Mouse (Mus musculus): ENCODE results near the gene St3gal2. TPM values are rescaled to one million over a fixed set of nuclear protein-coding genes. Genes with fewer than 3 reads are reported as not detected.
"Not testable (repeated sequence)": the region's sequence is repeated elsewhere in the genome, so short reads cannot be mapped to it uniquely, and the experiment has no call there.

The St3gal2 gene
- polyA plus RNA-seq, 1 experiment from 2014 or later, result 12.5 TPM

DNA sequence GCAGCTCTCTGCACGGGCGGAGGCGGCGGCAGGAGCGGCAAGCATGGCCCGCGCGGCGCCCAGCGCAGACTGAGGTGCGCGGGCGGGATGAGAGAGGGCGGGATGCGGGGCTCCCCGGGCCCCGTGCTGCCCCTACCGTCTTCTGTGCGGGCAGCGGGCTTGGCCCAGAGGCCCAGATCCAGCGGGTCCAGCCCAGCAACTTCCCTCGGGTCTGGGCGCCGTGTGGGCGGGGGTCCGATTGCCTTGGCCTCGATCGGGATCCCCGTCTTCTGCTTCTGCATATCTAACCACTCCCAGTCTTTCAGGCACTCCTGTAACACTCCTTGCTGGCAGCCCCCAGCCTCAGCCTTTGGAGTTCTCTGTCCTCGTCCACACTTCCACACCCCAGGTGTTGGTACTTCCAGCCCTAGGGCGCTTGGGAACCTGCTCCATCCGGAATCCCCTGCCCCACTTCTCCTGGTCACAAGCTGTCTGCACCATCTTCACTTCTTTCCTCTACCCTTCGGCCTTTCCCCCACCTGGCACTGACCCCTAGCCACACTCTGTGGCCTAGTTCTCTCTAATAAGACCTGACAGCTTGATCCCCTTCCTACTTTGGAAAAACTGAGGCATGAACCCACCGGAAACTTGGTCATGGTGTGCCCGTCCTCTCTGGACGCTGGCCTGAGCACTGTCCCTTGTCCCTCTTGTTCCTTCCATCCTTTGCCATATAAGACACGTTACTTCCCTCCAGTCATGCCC lies 480 bp downstream of the St3gal2 start:
- Histone ChIP-seq H3K36me3 (ENCODE audit: control insufficient read depth, insufficient read depth, low read length) (0 out of 2 replicates have a peak, but pooled peaks cover 3% of the 10 kb centered on the region), H3K27ac (ENCODE audit: low read depth, low read length) (peak overlapping the region; percentile 68), H3K27me3 (replicated peaks; ENCODE audit: control insufficient read depth, insufficient read depth, low read length) (no peaks in the 10 kb centered on the region), H3K4me2 (ENCODE audit: low read length) (peak overlapping the region; percentile 89), H3K4me3 (ENCODE audit: low read depth, low read length) (peak overlapping the region; percentile 77), H3K9me3 (replicated peaks; ENCODE audit: control insufficient read depth, low read length) (no peaks in the 10 kb centered on the region), H3K9ac (ENCODE audit: low read length) (peak overlapping the region; percentile 88), H3K4me1 (ENCODE audit: control insufficient read depth, insufficient read depth, low read length) (peaks cover 15% of the 10 kb centered on the region)
- 2% methylated on average over 25 of the region's 37 CpGs for WGBS
- peak; percentile 77 for ATAC-seq
- DNase-seq (ENCODE audit: low spot score), result peak; percentile 27

GRCm38 (mm10) chr8:110920773-110921277 lies 1.1 kb downstream of the St3gal2 start:
- 0 out of 2 replicates have a peak, but pooled peaks cover 3% of the 10 kb centered on the region for H3K36me3 ChIP-seq (ENCODE audit: control insufficient read depth, insufficient read depth, low read length)
- peak overlapping the region; percentile 88 for H3K9ac ChIP-seq (ENCODE audit: low read length)
- peak overlapping the region; percentile 89 for H3K4me2 ChIP-seq (ENCODE audit: low read length)
- H3K4me1 ChIP-seq (ENCODE audit: control insufficient read depth, insufficient read depth, low read length), result peaks cover 15% of the 10 kb centered on the region
- H3K27ac ChIP-seq (ENCODE audit: low read depth, low read length), result no peak overlapping the region
- H3K27me3 ChIP-seq (replicated peaks; ENCODE audit: control insufficient read depth, insufficient read depth, low read length), result no peaks in the 10 kb centered on the region
- WGBS, result 33% methylated on average over 3 of the region's 3 CpGs
- H3K4me3 ChIP-seq (ENCODE audit: low read depth, low read length), result peak overlapping the region; percentile 77
- no peak for ATAC-seq
- H3K9me3 ChIP-seq (replicated peaks; ENCODE audit: control insufficient read depth, low read length), result no peaks in the 10 kb centered on the region
- no peak for DNase-seq (ENCODE audit: low spot score)

GRCm38 (mm10) chr8:110921492-110922230 lies 1.9 kb downstream of the St3gal2 start:
- H3K9ac ChIP-seq (ENCODE audit: low read length), result peak overlapping the region; percentile 88; the same call in 1 of the 2 replicates
- no peak for DNase-seq (ENCODE audit: low spot score)

DNA sequence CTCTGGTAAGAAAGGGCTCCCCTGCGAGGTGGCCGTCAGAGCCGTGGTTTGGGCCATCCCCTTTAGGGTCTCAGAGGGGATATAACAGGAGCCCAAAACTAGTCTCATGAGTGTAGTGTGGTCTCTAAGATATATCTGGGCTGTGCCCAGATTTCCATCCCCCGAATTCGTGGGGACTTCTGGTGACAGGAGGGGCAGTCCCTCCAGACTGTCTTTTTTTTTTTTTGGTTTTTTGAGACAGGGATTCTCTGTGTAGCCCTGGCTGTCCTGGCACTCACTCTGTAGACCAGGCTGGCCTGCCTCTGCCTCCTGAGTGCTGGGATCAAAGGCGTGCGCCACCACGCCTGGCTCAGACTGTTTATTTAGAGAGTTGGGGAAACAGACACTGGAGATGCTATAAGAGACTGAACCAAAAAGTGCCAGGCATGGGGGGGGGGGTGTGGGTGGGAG lies 6.0 kb downstream of the St3gal2 start:
- WGBS, result 80% methylated on average over 8 of the region's 8 CpGs
- no peak overlapping the region for H3K4me3 ChIP-seq (ENCODE audit: low read depth, low read length)
- ATAC-seq, result no peak

More at GRCm38 (mm10) chr8:110921492-110922230, 1.9 kb downstream of the St3gal2 start:
- H3K4me3 ChIP-seq (ENCODE audit: low read depth, low read length), result peak overlapping the region; percentile 77
- H3K4me2 ChIP-seq (ENCODE audit: low read length), result peak overlapping the region; percentile 89
- ATAC-seq, result no peak
- H3K9me3 ChIP-seq (replicated peaks; ENCODE audit: control insufficient read depth, low read length), result no peaks in the 10 kb centered on the region
- no peaks in the 10 kb centered on the region for H3K27me3 ChIP-seq (replicated peaks; ENCODE audit: control insufficient read depth, insufficient read depth, low read length)
- peaks cover 15% of the 10 kb centered on the region for H3K4me1 ChIP-seq (ENCODE audit: control insufficient read depth, insufficient read depth, low read length)
- WGBS, result 47% methylated on average over 7 of the region's 7 CpGs
- no peak overlapping the region for H3K27ac ChIP-seq (ENCODE audit: low read depth, low read length)
- H3K36me3 ChIP-seq (ENCODE audit: control insufficient read depth, insufficient read depth, low read length), result 0 out of 2 replicates have a peak, but pooled peaks cover 3% of the 10 kb centered on the region

DNA sequence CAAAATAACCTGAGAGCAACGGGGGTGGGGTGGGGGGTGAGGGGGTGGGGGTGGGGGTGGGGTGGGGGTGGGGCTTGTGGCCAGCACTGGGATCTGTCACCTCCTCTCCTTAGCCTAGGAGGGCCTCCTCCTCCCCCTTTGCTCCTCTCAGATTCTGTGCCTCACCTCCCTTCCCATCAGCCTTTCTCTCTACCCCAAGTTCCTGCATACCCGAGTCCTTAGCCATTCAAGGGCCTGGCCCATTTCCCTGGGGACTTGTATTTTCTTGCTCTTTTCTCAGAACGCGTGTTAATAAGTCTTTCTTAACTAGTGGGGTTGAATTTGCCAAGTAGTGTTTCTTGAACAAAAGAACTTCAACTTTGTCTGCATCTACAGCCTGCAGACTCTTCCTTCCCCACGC lies 7.0 kb downstream of the St3gal2 start:
- ATAC-seq (no peak), DNase-seq (ENCODE audit: low spot score) (no peak)
- H3K4me2 ChIP-seq (ENCODE audit: low read length), result no peak overlapping the region
- no peaks in the 10 kb centered on the region for H3K9me3 ChIP-seq (replicated peaks; ENCODE audit: control insufficient read depth, low read length)
- H3K4me1 ChIP-seq (ENCODE audit: control insufficient read depth, insufficient read depth, low read length), result no peaks in the 10 kb centered on the region; the same call in 1 of the 2 replicates
- no peaks in the 10 kb centered on the region for H3K27me3 ChIP-seq (replicated peaks; ENCODE audit: control insufficient read depth, insufficient read depth, low read length)
- WGBS, result 60% methylated on average over 4 of the region's 5 CpGs
- H3K27ac ChIP-seq (ENCODE audit: low read depth, low read length), result 0 out of 2 replicates have a peak overlapping the region, but pooled peaks have one; percentile 5
- no peak overlapping the region for H3K9ac ChIP-seq (ENCODE audit: low read length)
- 0 out of 2 replicates have a peak, but pooled peaks cover 3% of the 10 kb centered on the region for H3K36me3 ChIP-seq (ENCODE audit: control insufficient read depth, insufficient read depth, low read length)
- no peak overlapping the region for H3K4me3 ChIP-seq (ENCODE audit: low read depth, low read length)

More for the DNA sequence above, 6.0 kb downstream of the St3gal2 start:
- H3K4me1 ChIP-seq (ENCODE audit: control insufficient read depth, insufficient read depth, low read length), result peaks cover 9% of the 10 kb centered on the region
- H3K9me3 ChIP-seq (replicated peaks; ENCODE audit: control insufficient read depth, low read length), result no peaks in the 10 kb centered on the region
- no peak overlapping the region for H3K9ac ChIP-seq (ENCODE audit: low read length)
- H3K4me2 ChIP-seq (ENCODE audit: low read length), result no peak overlapping the region
- 0 out of 2 replicates have a peak, but pooled peaks cover 3% of the 10 kb centered on the region for H3K36me3 ChIP-seq (ENCODE audit: control insufficient read depth, insufficient read depth, low read length)
- DNase-seq (ENCODE audit: low spot score), result no peak
- no peaks in the 10 kb centered on the region for H3K27me3 ChIP-seq (replicated peaks; ENCODE audit: control insufficient read depth, insufficient read depth, low read length)
- H3K27ac ChIP-seq (ENCODE audit: low read depth, low read length), result no peak overlapping the region

GRCm38 (mm10) chr8:110928435-110928834 lies 8.7 kb downstream of the St3gal2 start:
- Histone ChIP-seq H3K27ac (ENCODE audit: low read depth, low read length) (no peak overlapping the region), H3K9ac (ENCODE audit: low read length) (no peak overlapping the region), H3K27me3 (replicated peaks; ENCODE audit: control insufficient read depth, insufficient read depth, low read length) (no peaks in the 10 kb centered on the region), H3K4me2 (ENCODE audit: low read length) (no peak overlapping the region), H3K4me1 (ENCODE audit: control insufficient read depth, insufficient read depth, low read length) (no peaks in the 10 kb centered on the region), H3K9me3 (replicated peaks; ENCODE audit: control insufficient read depth, low read length) (no peaks in the 10 kb centered on the region), H3K4me3 (ENCODE audit: low read depth, low read length) (no peak overlapping the region), H3K36me3 (ENCODE audit: control insufficient read depth, insufficient read depth, low read length) (0 out of 2 replicates have a peak, but pooled peaks cover 3% of the 10 kb centered on the region)
- ATAC-seq (no peak), DNase-seq (ENCODE audit: low spot score) (no peak)
- WGBS, result 92% methylated on average over 7 of the region's 7 CpGs

- WGBS, result 69% methylated on average over 5 of the region's 5 CpGs
- H3K27me3 ChIP-seq (replicated peaks; ENCODE audit: control insufficient read depth, insufficient read depth, low read length), result no peaks in the 10 kb centered on the region
Observed at GRCm38 (mm10) chr8:110929066-110929465, 9.3 kb downstream of the St3gal2 start.

GRCm38 (mm10) chr8:110929672-110930071 lies 9.9 kb downstream of the St3gal2 start:
- not testable (repeated sequence) for H3K4me1 ChIP-seq (ENCODE audit: control insufficient read depth, insufficient read depth, low read length); ATAC-seq; H3K9me3 ChIP-seq (replicated peaks; ENCODE audit: control insufficient read depth, low read length); H3K27me3 ChIP-seq (replicated peaks; ENCODE audit: control insufficient read depth, insufficient read depth, low read length); H3K9ac ChIP-seq (ENCODE audit: low read length); H3K27ac ChIP-seq (ENCODE audit: low read depth, low read length); H3K4me3 ChIP-seq (ENCODE audit: low read depth, low read length); H3K36me3 ChIP-seq (ENCODE audit: control insufficient read depth, insufficient read depth, low read length); H3K4me2 ChIP-seq (ENCODE audit: low read length); DNase-seq (ENCODE audit: low spot score)
- 97% methylated on average over 6 of the region's 8 CpGs for WGBS

More at GRCm38 (mm10) chr8:110929066-110929465, 9.3 kb downstream of the St3gal2 start:
- H3K4me1 ChIP-seq (ENCODE audit: control insufficient read depth, insufficient read depth, low read length), result no peaks in the 10 kb centered on the region
- H3K9ac ChIP-seq (ENCODE audit: low read length), result no peak overlapping the region
- DNase-seq (ENCODE audit: low spot score) (no peak), ATAC-seq (no peak)
- no peak overlapping the region for H3K4me2 ChIP-seq (ENCODE audit: low read length)
- H3K36me3 ChIP-seq (ENCODE audit: control insufficient read depth, insufficient read depth, low read length), result 0 out of 2 replicates have a peak, but pooled peaks cover 3% of the 10 kb centered on the region
- H3K9me3 ChIP-seq (replicated peaks; ENCODE audit: control insufficient read depth, low read length), result no peaks in the 10 kb centered on the region
- H3K4me3 ChIP-seq (ENCODE audit: low read depth, low read length), result no peak overlapping the region
- no peak overlapping the region for H3K27ac ChIP-seq (ENCODE audit: low read depth, low read length)

Measured in forebrain, embryonic 14.5 days (tissue).